Mouse (Mus musculus) erythroblast, embryonic 14.5 days (primary cell): ENCODE data around the gene Sync.

Source experiments
- GATA1 ChIP-seq: IDR thresholded peaks from 2 replicates; pipeline ENCODE4 v1.6.1; 2012; ENCODE audit warnings: low read length, inconsistent platforms, mixed read lengths
- TAL1 ChIP-seq: IDR thresholded peaks from 3 replicates; pipeline ENCODE4 v1.6.1; 2012; ENCODE audit warnings: low read length, inconsistent platforms, mixed read lengths

DNA sequence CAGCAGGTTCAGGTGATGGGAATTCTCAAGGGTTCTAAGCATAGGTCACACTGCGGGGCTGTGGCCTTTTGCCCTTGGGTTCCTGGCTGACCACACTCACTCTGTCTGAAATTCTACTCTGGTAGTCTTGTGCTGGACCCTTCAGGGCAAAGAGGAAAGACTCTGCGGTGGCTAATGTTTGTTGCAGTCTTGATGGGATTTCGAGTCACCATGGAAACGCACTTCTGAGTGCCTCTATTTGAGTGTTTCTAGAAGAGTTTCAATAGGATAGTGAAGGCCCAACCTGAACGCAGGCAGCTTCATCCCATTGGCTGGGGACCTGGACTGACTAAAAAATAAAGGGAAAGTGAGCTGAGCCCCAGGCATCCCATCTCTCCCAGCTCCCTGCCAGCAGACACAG is 20.6 kb upstream of the Sync start:
- TF ChIP-seq TAL1, result no peak
- no peak for TF ChIP-seq GATA1
